Mouse (Mus musculus): ENCODE measurements at regions not wholly inside any gene's neighbourhood (a gene's known extent, or its start where the extent isn't known, plus 50 kb on each side); places are given as distances from the start of the nearest gene placed in this dataset.

- no peak for DNase-seq (ENCODE audit: low spot score)
Observed at GRCm38 (mm10) chr5:111553471-111554382, 136.6 kb downstream of the Mn1 start.

DNA sequence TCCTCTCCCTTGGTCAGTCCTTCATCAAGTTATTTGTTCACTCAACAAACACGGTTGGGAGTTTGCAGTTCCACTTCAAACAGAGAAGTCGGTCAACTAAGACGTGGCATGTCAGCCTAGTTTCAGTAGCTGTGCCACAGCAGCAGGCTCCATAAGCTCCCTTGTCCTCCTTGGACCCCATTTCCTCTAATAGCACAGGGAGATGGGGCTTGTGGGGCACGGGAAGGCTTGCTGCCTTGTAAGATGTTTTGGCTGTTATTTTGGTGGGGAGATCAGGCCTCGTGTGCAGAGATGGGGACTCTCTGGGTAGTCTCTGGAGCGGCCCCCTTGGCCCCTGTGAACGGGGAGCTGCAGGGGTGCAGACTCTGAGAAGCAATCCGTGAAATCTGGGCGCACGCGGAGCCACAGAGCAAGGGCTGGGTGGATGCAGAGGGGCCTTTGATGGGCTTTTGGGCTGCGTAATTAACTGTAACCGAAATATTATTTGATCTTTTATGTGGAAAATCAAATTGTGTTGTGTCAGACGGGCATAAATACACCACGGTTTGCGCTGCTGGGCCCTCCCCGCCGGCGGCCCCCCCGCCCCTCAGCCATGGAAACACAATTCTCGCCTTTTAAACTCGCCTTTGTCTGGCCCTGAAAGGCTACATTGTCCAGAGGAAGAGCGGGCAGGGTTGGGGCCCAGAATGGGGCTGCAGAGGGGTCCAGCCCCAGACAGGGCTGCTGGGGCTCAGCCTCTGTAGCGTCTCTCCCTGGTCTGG is 137.6 kb downstream of the Mn1 start:
- no peak for DNase-seq (ENCODE audit: low spot score)

DNA sequence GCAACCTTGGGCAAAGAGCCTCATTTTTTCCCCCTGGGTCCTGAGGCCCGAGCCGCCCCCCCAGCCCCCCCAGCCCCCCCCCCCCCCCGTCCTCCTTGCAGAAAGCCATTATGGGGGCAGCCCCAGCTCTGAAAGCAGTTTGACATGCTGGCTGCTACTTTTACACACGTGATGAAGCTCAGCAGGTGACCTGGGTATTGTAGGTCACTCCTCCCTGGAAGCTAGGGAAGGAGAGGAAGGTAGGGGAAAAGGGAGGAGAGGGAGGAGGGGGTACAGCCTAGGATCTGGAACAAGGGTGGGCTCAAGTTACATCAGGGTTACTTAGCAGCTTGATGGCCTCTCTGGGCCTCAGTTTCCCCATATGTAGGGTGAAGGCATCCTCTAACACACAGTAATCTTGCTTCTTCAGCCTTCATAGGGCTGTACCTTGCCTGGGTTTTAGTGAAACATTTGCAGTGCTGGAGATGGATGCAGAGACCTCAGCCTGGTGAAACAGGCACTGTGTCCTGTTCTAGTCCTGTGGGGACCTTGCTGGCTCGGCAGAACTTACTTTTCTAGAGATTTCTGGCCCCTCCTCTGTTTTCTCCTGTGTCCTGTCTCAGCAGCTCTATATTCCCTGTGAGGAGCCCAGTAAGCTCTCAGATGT is 138.3 kb downstream of the Mn1 start:
- DNase-seq (ENCODE audit: low spot score): no peak

- no peak for DNase-seq (ENCODE audit: low spot score)
Observed at GRCm38 (mm10) chr5:111555981-111556380, 138.8 kb downstream of the Mn1 start.

DNA sequence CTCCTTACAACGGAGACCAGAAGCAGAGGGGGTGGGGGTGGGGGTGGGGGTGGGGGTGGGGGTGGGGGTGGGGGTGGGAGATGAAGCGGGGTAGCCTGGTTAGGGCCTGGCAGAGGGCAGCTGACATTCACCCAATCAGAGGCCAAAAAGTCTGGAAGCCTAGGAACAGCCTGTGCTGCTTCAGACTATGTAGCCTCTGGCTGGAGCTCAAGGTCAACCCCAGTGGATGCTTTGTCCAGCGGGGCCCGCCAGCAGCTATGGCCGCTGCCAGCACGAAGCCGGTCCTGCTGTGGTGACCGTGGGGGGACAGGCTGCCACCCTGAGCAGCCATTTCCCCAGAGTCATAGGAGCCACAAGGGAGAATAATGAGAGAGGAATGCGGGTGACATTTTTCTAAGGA is 143.3 kb downstream of the Mn1 start:
- no peak for DNase-seq (ENCODE audit: low spot score)

DNA sequence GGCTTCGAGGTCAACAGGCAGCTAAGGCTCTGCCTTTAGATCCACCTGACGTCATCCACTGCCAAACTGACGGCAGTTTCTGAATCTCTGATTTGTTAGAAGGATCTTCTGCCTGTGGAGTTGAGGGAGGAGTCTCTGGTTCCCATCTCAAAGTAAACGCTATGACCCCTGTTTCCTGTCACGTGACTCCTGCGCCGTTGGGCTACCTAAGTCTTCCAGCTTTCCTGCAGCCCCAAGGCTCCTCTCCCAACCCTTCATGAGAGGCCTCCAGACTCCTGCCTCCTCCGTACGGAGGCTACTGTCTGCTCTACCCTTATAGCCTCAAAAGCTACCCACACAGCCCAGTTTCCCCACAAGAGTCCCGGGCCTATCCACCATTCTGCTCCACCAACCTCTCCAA is 144.1 kb downstream of the Mn1 start:
- no peak for DNase-seq (ENCODE audit: low spot score)

- DNase-seq (ENCODE audit: low spot score): no peak
Observed at GRCm38 (mm10) chr5:111570826-111571225, 153.7 kb downstream of the Mn1 start.

- DNase-seq (ENCODE audit: low spot score): no peak
Observed at GRCm38 (mm10) chr5:111573265-111573873, 156.2 kb downstream of the Mn1 start.

DNA sequence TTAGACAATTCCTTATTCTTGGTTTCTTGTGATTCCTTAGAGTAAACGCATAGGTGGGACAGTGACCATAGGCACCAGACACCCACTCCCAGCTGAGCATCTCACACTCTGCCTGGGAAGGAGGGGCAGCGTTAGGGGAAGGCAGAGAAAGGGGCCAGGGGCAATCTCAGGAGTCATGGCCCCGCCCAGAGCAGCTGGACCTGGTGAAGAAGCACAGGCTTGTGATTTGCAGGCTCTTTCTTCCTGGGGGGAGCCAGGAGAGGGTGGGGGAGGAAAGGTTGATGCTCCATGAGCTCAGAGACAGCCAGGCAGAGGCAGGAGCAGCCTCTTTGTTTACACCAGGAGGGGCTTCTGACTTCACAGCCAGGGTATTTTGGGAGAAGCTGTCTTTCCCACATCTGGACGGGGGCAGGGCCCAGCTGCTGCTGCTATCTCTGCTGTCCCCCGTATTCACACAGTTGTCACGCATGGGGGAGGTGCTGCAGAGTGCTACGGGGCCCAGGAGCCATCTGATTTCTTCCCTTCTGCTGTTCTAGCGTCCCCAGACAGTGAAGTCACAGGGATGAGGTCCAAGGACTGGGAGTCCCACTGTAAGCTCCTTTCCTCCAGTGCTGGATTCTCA is 157.2 kb downstream of the Mn1 start:
- no peak for DNase-seq (ENCODE audit: low spot score)

DNA sequence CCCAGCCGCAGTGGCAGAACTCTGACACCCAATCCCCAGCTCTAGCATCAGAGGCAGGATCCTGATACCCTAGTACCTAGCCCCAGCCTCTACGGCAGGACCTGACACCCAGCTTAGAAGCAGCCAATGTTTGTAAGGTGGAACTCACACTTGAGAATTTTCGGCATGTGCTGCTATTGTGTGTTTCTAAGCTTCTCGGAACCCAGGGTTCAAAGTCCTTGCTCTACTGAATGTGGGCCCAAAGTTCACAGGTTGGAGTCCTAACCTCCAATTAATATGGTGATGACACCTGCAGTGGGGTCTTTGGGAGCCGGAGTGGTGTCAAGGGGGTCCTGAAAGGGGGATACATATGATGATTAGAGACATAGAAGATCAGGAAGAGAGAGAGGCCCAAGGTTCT is 158.2 kb downstream of the Mn1 start:
- no peak for DNase-seq (ENCODE audit: low spot score)

DNA sequence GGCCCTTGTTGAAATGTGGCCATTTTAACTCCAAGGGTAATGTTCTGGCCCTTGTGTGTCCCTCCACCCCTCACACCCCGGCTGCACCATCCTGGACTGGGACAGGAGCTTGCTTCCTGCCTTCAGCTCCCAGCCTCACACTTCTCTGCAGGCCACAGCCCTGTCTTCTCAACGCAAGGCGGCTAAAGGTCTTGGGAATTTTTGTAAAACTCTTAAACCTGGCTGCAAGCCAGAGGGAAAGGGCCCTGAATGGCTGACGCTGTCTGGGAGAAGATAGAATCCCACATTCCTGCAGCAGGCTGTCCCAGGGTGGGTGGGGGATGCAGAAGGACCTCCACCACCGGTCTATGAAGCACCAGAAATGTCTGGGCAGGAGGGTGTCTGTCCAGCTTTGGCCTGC is 156.3 kb upstream of the Gm26897 start:
- no peak for DNase-seq (ENCODE audit: low spot score)

- DNase-seq (ENCODE audit: low spot score): no peak
Observed at GRCm38 (mm10) chr5:111578088-111578487, 155.6 kb upstream of the Gm26897 start.

DNA sequence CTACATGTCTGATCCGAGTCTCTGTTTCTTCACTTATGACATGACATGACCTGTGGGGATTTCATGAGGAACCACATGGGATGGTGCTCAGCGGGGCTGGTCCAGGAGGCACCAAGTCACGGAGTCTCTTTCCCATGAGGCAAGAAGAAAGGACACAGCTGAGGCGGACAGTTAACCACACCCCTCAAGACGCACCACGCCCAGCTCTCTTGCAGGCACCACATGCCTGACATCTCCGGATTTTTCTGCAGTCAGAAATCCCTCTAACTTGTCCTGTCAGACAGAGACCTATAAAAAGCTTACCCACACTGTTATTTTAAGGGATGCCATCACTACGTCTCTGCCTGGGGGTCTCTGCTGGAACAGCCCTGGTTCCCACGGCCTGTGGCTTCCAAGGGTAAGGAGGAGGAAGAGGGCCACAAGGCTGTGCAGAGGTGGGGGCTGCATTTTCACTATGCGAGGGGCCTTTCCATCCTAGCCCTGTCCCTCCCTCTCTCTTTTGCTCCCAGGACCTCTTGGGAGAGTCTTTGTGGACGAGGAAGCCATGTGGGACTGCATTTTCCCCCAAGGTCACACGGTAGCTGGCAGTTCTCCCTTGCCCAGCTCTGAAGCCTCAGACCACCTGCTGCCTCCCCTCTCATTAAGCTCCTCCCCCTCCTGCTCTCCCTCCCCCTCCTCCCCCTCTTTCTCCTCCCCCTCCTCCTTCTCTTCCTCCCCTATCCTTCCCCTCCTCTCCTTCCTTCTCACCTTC is 154.6 kb upstream of the Gm26897 start:
- DNase-seq (ENCODE audit: low spot score): no peak

- no peak for DNase-seq (ENCODE audit: low spot score)
Observed at GRCm38 (mm10) chr5:111580870-111581771, 152.6 kb upstream of the Gm26897 start.

DNA sequence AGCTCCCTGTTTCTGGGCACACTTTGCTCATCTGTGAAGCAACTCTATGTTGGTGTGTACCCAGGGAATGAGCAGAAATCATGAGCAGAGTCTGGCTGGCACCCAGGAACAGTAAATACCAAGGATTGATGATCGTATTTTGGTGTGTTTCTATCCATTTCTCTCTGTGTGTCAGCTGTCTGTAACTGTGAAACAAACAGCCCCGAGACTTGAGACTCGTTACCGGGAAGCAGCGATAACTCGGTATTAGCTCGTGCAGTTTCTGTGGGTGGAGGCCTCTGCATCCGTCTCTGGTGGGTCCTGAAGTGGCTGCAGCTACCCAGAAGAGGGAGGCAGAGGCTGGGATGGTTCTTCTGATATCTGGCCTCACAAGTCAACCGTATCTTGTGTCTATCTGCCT is 151.7 kb upstream of the Gm26897 start:
- DNase-seq (ENCODE audit: low spot score): no peak

DNA sequence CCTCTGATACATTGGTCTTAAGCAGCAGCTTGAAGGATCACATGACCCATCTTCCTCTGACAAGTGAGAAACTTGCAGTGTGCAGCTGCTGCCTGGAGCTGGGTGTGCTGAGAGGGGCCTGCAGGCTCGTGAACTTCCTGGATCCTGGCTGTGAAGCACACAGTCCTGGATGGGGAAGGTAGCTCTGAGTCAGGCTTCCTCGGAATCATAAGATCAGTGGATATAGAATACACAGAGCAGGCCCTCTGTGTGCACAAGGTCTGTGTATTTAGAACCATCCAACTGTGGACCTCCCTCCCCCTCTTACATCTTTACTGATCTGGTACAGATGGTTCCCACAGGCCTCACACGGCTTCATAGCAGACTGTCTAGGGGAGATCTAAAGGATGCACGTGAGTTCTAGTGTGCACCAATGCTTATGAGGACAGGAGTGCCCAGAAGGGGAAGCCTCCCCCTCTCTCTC is 143.1 kb upstream of the Gm26897 start:
- no peak for DNase-seq (ENCODE audit: low spot score)

- no peak for DNase-seq (ENCODE audit: low spot score)
Observed at GRCm38 (mm10) chr5:111592807-111593206, 140.9 kb upstream of the Gm26897 start.

GRCm38 (mm10) chr5:111594111-111594510 is 139.6 kb upstream of the Gm26897 start:
- no peak for DNase-seq (ENCODE audit: low spot score)

- DNase-seq (ENCODE audit: low spot score): no peak
Observed at GRCm38 (mm10) chr5:111595438-111595837, 138.3 kb upstream of the Gm26897 start.

GRCm38 (mm10) chr5:111597733-111598132 is 136.0 kb upstream of the Gm26897 start:
- DNase-seq (ENCODE audit: low spot score): no peak

All from layer of hippocampus, adult 9-10 months (tissue).